Mouse (Mus musculus) cerebellum, adult 2 months (tissue): ENCODE data around the gene Ubap2l.

Experiments
- CTCF ChIP-seq: fragments of 200-500 bp; IDR thresholded peaks from 2 replicates; pipeline ENCODE4 v1.5.1; 2011; ENCODE audit warnings: low read depth, mild to moderate bottlenecking, control low read depth, low read length, moderate library complexity, borderline replicate concordance; ENCODE audit not compliant: insufficient read depth
- POLR2A ChIP-seq: fragments of 200-500 bp; IDR thresholded peaks from 2 replicates; pipeline ENCODE4 v1.6.1; 2011; ENCODE audit warnings: low read length, control low read depth, borderline replicate concordance; ENCODE audit not compliant: insufficient read depth

GRCm38 (mm10) chr3:90076921-90077716 lies 24.7 kb upstream of the Ubap2l start:
- peak; percentile 63; the same call in 1 of the 2 replicates for TF ChIP-seq CTCF
- no peak for TF ChIP-seq POLR2A
